ENCODE assay signal across 11 mouse cellular contexts in genomic region chr1:175221593-175222500, GRCm38 (mm10).
"Had no signal": no experiment of that assay in that cellular context is flagged by ENCODE, and none has a peak within 500 bp of the region (broad histone marks: within the 10 kb centered on the region; RNA-seq: fewer than 3 reads in every experiment).

No protein-coding gene starts in this region.

- H3K4me2 ChIP-seq: limb, embryonic 15.5 days; liver, embryonic 12.5 days; lung, embryonic 15.5 days; midbrain, embryonic 13.5 days had no signal

- H3K27me3 ChIP-seq: limb, embryonic 15.5 days; liver, embryonic 12.5 days; lung, embryonic 15.5 days; megakaryocyte, embryonic 14.5 days; midbrain, embryonic 13.5 days had no signal

- ATAC-seq: liver, embryonic 12.5 days; midbrain, embryonic 13.5 days had no signal

- H3K36me3 ChIP-seq: limb, embryonic 15.5 days; liver, embryonic 12.5 days; lung, embryonic 15.5 days; midbrain, embryonic 13.5 days had no signal

- H3K9me3 ChIP-seq: limb, embryonic 15.5 days; liver, embryonic 12.5 days; lung, embryonic 15.5 days; midbrain, embryonic 13.5 days had no signal

- DNase-seq: kidney, postnatal 25 days; lung, postnatal 14 days; thymus, postnatal 4 days had no signal

- H3K4me1 ChIP-seq: limb, embryonic 15.5 days; liver, embryonic 12.5 days; lung, embryonic 15.5 days; megakaryocyte, embryonic 14.5 days; midbrain, embryonic 13.5 days had no signal

- H3K9ac ChIP-seq: limb, embryonic 15.5 days; liver, embryonic 12.5 days; lung, embryonic 15.5 days; midbrain, embryonic 13.5 days had no signal

- H3K27ac ChIP-seq: left cerebral cortex, adult 2 months; limb, embryonic 15.5 days; liver, embryonic 12.5 days; lung, embryonic 15.5 days; macrophage; midbrain, embryonic 13.5 days; stomach, postnatal 0 days had no signal

- H3K4me3 ChIP-seq: left cerebral cortex, adult 2 months; limb, embryonic 15.5 days; liver, embryonic 12.5 days; lung, embryonic 15.5 days; megakaryocyte, embryonic 14.5 days; midbrain, embryonic 13.5 days had no signal
